Mouse (Mus musculus) liver, postnatal 0 days (tissue): Measurements from ENCODE around the gene Tspan18.

Source experiments
- CTCF ChIP-seq: sonication (generic); IDR thresholded peaks from 2 replicates; pipeline ENCODE4 v1.5.1; 2016; ENCODE audit warnings: antibody characterized with exemption, low read depth
- EP300 ChIP-seq: IDR thresholded peaks from 2 replicates; pipeline ENCODE4 v1.6.1; 2016; ENCODE audit warnings: antibody characterized with exemption, low read depth, mild to moderate bottlenecking

- TF ChIP-seq CTCF, result no peak
- no peak for TF ChIP-seq EP300
Measured at GRCm38 (mm10) chr2:93227713-93228479, 106.4 kb downstream of the Tspan18 start.
